Mouse (Mus musculus) frontal cortex, adult (tissue): ENCODE measurements at regions not wholly inside any gene's neighbourhood (a gene's known extent, or its start where the extent isn't known, plus 50 kb on each side); places are given as distances from the start of the nearest gene placed in this dataset.
A peak's percentile ranks its signal among the peaks of the same experiment; 100 is the strongest.
"Not testable (repeated sequence)": the region's sequence is repeated elsewhere in the genome, so short reads cannot be mapped to it uniquely, and the experiment has no call there.

Experiments used
- ATAC-seq: cut with Nextera tagmentation; 2 replicates; pipeline ENCODE4 v1.9.2; 2017; ENCODE audit warnings: mild to moderate bottlenecking, moderate library complexity, mixed read lengths; ENCODE audit not compliant: low TSS enrichment

GRCm38 (mm10) chr13:44663730-44664129, 65.5 kb upstream of the Jarid2 start:
- no peak for ATAC-seq

- ATAC-seq, result no peak
Observed at GRCm38 (mm10) chr13:44669761-44670160, 59.5 kb upstream of the Jarid2 start.

GRCm38 (mm10) chr13:44673337-44673966, 55.8 kb upstream of the Jarid2 start:
- ATAC-seq, result peak; percentile 65; the same call in 1 of the 2 replicates

DNA sequence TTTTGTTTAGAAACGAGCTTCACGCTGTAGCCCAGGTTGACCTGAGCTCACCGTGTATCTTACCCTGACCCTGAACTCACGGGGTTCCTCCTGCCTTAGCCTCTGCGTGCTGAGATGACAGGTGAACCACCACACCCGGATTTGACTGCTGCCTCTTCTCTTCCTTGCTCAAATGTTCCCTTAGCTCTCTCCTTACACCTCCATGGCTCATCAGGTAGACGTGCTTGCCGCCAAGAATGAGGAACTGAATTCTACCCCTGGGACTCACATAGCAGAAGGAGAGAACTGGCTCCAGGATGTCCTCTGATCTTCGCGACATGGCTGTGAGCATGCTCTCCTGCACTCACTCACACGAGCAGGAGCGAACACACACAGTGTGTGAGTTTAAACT, 55.3 kb upstream of the Jarid2 start:
- no peak for ATAC-seq

GRCm38 (mm10) chr13:44674926-44675650, 54.2 kb upstream of the Jarid2 start:
- ATAC-seq, result no peak

GRCm38 (mm10) chr13:44676041-44676440, 53.2 kb upstream of the Jarid2 start:
- ATAC-seq, result no peak

DNA sequence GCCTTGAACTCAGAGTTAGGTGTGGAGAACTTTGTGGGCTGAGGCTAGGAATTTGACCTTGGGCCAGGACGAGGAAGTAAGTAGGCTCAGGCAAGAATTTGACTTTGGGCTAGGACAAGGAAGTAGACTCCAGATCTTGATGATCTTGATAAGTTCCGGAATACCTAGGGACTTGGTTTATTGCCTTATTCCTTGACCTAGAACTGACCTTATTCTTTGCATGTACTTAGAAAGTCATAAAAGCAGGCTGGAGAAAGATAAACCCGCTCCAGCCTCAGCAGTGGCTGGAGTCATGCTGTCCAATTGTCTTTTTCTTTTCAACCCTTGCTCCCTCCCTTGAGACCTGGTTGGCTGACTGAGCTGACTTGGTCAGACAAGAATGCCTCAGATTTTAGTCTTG, 51.2 kb upstream of the Jarid2 start:
- ATAC-seq, result no peak

DNA sequence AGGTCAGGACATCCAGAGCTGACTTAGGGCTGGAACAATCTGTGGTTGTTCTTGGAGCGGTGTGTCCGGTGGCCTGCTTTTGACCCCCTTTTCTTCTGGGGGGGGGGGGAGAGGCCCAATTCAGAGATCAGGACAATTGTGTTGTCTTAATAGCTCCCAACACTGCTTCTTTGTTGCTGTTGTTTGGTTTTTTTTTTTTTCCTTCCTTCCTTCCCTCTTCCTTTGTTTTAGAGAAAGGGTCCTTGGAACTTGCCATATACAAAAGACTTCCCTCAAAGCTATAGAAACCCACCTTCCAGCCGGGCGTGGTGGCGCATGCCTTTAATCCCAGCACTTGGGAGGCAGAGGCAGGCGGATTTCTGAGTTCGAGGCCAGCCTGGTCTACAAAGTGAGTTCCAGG, 49.8 kb upstream of the Jarid2 start:
- not testable (repeated sequence) for ATAC-seq
